In genomic region chr2:157923406-157923805, GRCm38 (mm10) we compare ENCODE assay signal across 16 mouse cellular contexts. TPM values are rescaled to one million over a fixed set of nuclear protein-coding genes. Genes with fewer than 3 reads are reported as not detected.
DNase-seq lines count a peak whose midpoint lies in the region; ATAC-seq lines count a peak whose summit lies in the region.
"Had no signal": no experiment of that assay in that cellular context is flagged by ENCODE, and none has a peak within 500 bp of the region (broad histone marks: within the 10 kb centered on the region; RNA-seq: fewer than 3 reads in every experiment).

No protein-coding gene starts in this region.

- peaks cover 50% of the 10 kb centered on the region for H3K27me3 ChIP-seq in hindbrain, embryonic 10.5 days (ENCODE audit: insufficient read depth, poor library complexity, severe bottlenecking)
- peaks cover 69% of the 10 kb centered on the region for H3K27me3 ChIP-seq in liver, embryonic 12.5 days (replicated peaks)

- peaks cover 33% of the 10 kb centered on the region for H3K4me1 ChIP-seq in hindbrain, embryonic 10.5 days (replicated peaks)
- H3K4me1 ChIP-seq in liver, embryonic 12.5 days = no peaks in the 10 kb centered on the region

- H3K9me3 ChIP-seq in hindbrain, embryonic 10.5 days = no peaks in the 10 kb centered on the region
- no peaks in the 10 kb centered on the region for H3K9me3 ChIP-seq in liver, embryonic 12.5 days (replicated peaks)

- peak overlapping the region; percentile 60; the same call in 1 of the 2 replicates for H3K27ac ChIP-seq in hindbrain, embryonic 10.5 days
- no peak overlapping the region for H3K27ac ChIP-seq in liver, embryonic 12.5 days
- H3K27ac ChIP-seq: liver, embryonic 14.5 days had no signal

- H3K4me2 ChIP-seq in liver, embryonic 12.5 days = no peak overlapping the region

- 11% methylated on average over 7 of the region's 7 CpGs for WGBS in hindbrain, embryonic 10.5 days
- WGBS in liver, embryonic 12.5 days (ENCODE audit: insufficient replicate concordance) = 14% methylated on average over 7 of the region's 7 CpGs

- no peaks in the 10 kb centered on the region for H3K36me3 ChIP-seq in hindbrain, embryonic 10.5 days
- no peaks in the 10 kb centered on the region for H3K36me3 ChIP-seq in liver, embryonic 12.5 days

- H3K4me3 ChIP-seq in hindbrain, embryonic 10.5 days = no peak overlapping the region
- H3K4me3 ChIP-seq in liver, embryonic 12.5 days = no peak overlapping the region

- no peak for ATAC-seq in erythroblast, adult 5-6 weeks (replicated peaks; ENCODE audit: low FRiP score, poor library complexity, severe bottlenecking)
- no peak for ATAC-seq in liver, embryonic 12.5 days
- ATAC-seq: activated CD4-positive, CD25-positive, alpha-beta regulatory T cell, adult 4 months; intestine, postnatal 0 days had no signal

- H3K9ac ChIP-seq in liver, embryonic 12.5 days = no peak overlapping the region
- H3K9ac ChIP-seq: liver, embryonic 14.5 days had no signal

- DNase-seq in retina, postnatal 1 day = peak; percentile 57
- no peak for DNase-seq in retina, embryonic 14.5 days (ENCODE audit: low spot score)
- no peak for DNase-seq in hindbrain, embryonic 10.5 days (ENCODE audit: low spot score)
- DNase-seq in mesoderm, embryonic 11.5 days (ENCODE audit: low read depth, low spot score) = peak; percentile 41
- DNase-seq in thymus, postnatal 10 days (ENCODE audit: low spot score in 2 of 2) = no peak
- no peak for DNase-seq in heart, postnatal 4 days
- DNase-seq: cerebellum, adult 11 months; lung, postnatal 36 days; thymus, adult 18-20 months had no signal

RNA-seq across cellular contexts. Expression of gene Vstm2l, which starts 9.0 kb away (rescaled TPM):
- polyA plus RNA-seq in hindbrain, embryonic 10.5 days (2016; fragmentation: Nextera tagmentation; extraction: Ambion mirVana) = 0.62 and 3.2 TPM in 2 replicates
- total RNA-seq in erythroblast, adult 5-6 weeks (2015; ENCODE audit: low replicate concordance) = not detected in 2 replicates
- total RNA-seq in erythroblast, adult 5-6 weeks (2017; ENCODE audit: low replicate concordance) = not detected in 2 replicates
- total RNA-seq in heart, postnatal 4 days (2021) = under 1 TPM in 1 of 2 experiments, not detected in 1; 0.32 TPM
- not detected in 2 replicates for polyA plus RNA-seq in liver, embryonic 12.5 days (2016; fragmentation: Nextera tagmentation; extraction: Ambion mirVana)
- polyA plus RNA-seq: activated CD4-positive, CD25-positive, alpha-beta regulatory T cell, adult 4 months; gonadal fat pad, adult 2 months; heart, postnatal 0 days had no signal

Comparison
In these comparisons a context has a peak if more than half of its experiments do, and no peak if none do; other contexts are left out.
1. DNase-seq: peak in retina, postnatal 1 day (single experiment) and mesoderm, embryonic 11.5 days (single experiment); none in retina, embryonic 14.5 days (single experiment), hindbrain, embryonic 10.5 days (single experiment), thymus, postnatal 10 days (0 of 2) and heart, postnatal 4 days (single experiment).